Mouse (Mus musculus): Measurements from ENCODE around the gene Psmd3. TPM values are rescaled to one million over a fixed set of nuclear protein-coding genes. Genes with fewer than 3 reads are reported as not detected.
"Not testable (repeated sequence)": the region's sequence is repeated elsewhere in the genome, so short reads cannot be mapped to it uniquely, and the experiment has no call there.

Psmd3 gene
- polyA plus RNA-seq, 1 experiment: 84.4 TPM

DNA sequence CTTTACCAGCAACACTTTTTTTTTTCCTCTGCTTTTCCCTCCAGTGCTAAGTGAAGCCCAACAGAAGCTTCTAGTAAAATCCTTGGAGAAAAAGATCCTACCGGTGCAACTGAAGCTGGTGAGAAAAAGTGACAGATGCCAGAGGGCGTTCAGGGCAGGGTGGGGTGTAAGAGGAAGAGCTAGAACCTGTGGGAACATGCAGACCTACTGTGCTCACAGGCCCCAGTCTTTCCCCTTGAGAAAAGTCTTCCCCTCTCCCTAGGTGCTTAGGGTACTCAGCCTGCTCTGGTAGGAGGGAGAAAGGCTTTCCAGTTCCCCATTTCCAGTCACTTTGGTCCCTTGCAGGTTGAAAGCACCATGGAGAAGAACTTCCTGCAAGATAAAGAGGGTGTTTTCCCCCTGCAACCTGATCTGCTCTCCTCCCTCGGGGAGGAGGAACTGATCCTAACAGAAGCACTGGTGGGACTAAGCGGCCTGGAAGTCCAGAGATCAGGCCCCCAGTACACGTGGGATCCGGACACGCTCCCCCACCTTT is 6.5 kb upstream of the Psmd3 start:
- no peaks in the 10 kb centered on the region for H3K4me1 ChIP-seq (ENCODE audit: control insufficient read depth, insufficient read depth, insufficient read length, low read length)
- H3K4me3 ChIP-seq (ENCODE audit: insufficient read depth, low read depth, low read length): no peak overlapping the region
- no peak overlapping the region for H3K27ac ChIP-seq (replicated peaks; ENCODE audit: low read depth, low read length)

DNA sequence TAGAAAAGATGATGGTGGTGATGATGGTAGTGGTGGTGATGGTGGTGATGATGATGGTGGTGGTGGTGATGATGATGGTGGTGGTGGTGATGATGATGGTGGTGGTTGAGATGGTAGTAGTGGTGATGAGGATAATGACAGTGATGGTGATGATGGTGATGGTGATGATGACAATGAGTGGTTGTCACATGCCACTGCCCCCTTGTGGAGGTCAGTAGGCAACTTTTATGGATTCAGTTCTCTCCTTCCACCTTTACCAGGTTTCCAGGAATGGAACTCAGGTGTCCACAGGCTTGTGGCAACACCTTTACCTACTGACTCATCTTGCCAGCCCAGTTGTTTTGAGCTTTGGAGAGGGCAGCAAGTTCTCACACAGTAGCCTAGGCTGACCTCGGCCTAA is 2.3 kb upstream of the Psmd3 start:
- Histone ChIP-seq H3K4me1 (ENCODE audit: control insufficient read depth, insufficient read depth, insufficient read length, low read length) (peaks cover 6% of the 10 kb centered on the region; the same call in 1 of the 2 replicates), H3K27ac (replicated peaks; ENCODE audit: low read depth, low read length) (no peak overlapping the region), H3K4me3 (ENCODE audit: insufficient read depth, low read depth, low read length) (no peak overlapping the region)

DNA sequence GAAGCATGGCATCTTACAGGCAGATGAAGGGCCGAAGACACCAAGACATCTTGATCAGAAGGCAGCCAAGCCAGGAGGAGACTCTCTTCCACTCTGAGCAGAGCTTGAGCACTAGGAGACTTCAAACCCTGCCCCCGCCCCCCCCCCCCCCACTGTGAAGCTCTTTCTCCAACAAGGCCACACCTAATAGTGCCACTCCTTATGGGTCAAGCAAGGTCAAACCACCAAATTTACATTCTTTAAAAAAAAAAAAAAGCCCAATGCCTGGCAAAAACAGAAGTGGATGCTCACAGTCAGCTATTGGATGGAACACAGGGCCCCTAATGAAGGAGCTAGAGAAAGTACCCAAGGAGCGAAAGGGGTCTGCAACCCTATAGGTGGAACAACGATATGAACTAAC is 1.8 kb upstream of the Psmd3 start:
- H3K4me3 ChIP-seq (ENCODE audit: insufficient read depth, low read depth, low read length); H3K4me1 ChIP-seq (ENCODE audit: control insufficient read depth, insufficient read depth, insufficient read length, low read length): not testable (repeated sequence)

DNA sequence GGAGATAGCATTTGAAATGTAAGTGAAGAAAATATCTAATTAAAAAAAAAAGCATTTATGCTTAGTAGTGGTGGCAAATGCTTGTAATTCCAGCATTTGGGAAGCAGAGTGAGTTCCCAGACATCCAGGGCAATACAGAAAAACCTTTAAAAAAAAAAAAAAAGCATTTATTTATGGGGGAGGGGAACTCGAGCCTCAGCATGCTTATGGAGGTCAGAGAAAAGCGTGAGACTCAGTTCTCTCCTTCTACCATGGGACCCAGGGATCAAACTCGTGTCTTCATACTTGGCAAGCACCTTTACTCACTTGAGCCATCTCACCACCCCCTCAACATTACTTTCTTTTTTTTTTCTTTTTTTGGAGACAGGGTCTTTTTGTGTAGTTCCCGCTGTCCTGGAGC is 1.2 kb upstream of the Psmd3 start:
- Histone ChIP-seq H3K4me1 (ENCODE audit: control insufficient read depth, insufficient read depth, insufficient read length, low read length) (peaks cover 6% of the 10 kb centered on the region; the same call in 1 of the 2 replicates), H3K27ac (replicated peaks; ENCODE audit: low read depth, low read length) (no peak overlapping the region), H3K4me3 (ENCODE audit: insufficient read depth, low read depth, low read length) (no peak overlapping the region)

More for the DNA sequence above, 1.8 kb upstream of the Psmd3 start:
- not testable (repeated sequence) for H3K27ac ChIP-seq (replicated peaks; ENCODE audit: low read depth, low read length)

DNA sequence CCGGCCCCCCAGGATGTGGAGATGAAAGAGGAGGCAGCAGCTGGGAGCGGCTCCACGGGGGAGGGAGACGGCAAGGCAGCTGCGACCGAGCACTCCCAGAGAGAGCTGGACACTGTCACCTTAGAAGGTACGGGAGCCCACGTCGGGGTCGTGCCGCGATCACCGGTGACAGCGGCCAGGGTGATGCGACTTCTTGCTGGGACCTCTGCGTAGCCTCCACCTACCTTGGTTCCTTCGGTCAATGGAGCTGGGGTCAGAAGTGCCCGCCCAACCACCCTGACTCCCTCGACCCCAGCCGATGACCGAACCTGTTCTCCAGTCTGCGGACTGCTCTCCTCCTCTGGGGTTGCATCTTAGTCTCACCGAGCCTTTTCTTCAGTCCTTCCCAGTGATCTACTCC is 457 bp downstream of the Psmd3 start:
- Histone ChIP-seq H3K27ac (replicated peaks; ENCODE audit: low read depth, low read length) (peak overlapping the region; percentile 46), H3K4me1 (ENCODE audit: control insufficient read depth, insufficient read depth, insufficient read length, low read length) (peaks cover 6% of the 10 kb centered on the region; the same call in 1 of the 2 replicates), H3K4me3 (ENCODE audit: insufficient read depth, low read depth, low read length) (peak overlapping the region; percentile 89)

DNA sequence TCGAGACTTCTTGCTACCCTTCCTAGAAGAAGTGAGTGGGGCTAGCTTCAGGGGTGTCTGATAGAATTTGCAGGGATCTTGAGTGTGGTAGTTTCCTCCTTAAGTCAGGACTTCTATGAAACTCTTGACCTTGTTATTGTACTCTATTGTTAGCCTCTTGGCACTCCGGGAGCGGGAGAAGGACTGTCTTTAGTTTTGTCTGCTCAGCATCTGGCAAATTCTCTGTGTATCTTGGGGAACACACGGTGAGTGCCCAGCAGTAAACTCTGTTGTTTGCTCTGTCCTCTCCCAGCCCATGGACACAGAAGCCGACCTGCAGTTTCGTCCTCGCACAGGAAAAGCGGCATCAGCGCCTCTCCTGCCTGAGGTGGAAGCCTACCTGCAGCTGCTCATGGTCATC is 3.3 kb downstream of the Psmd3 start:
- H3K27ac ChIP-seq (replicated peaks; ENCODE audit: low read depth, low read length): no peak overlapping the region
- peaks cover 6% of the 10 kb centered on the region; the same call in 1 of the 2 replicates for H3K4me1 ChIP-seq (ENCODE audit: control insufficient read depth, insufficient read depth, insufficient read length, low read length)
- no peak overlapping the region for H3K4me3 ChIP-seq (ENCODE audit: insufficient read depth, low read depth, low read length)

DNA sequence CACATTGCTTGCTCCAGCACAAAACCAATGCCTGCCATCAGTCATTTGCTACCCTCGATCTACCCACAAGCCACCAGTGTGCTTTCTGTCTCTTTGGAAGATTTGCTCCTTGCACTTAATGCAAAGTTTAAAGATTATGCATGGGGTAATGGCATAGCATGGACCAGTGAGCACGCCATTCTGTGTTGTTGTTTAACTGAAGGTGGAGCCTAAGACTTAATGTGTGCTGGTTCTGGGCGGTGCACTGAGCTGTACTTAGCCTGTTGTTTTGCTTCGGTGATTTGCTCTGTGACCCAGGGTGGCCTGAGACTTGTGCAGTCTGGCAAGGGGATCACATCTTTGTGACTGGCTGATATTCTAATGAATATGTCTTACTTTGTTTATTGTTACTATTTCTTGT is 4.6 kb downstream of the Psmd3 start:
- Histone ChIP-seq H3K27ac (replicated peaks; ENCODE audit: low read depth, low read length) (no peak overlapping the region), H3K4me3 (ENCODE audit: insufficient read depth, low read depth, low read length) (no peak overlapping the region), H3K4me1 (ENCODE audit: control insufficient read depth, insufficient read depth, insufficient read length, low read length) (peaks cover 4% of the 10 kb centered on the region; the same call in 1 of the 2 replicates)

DNA sequence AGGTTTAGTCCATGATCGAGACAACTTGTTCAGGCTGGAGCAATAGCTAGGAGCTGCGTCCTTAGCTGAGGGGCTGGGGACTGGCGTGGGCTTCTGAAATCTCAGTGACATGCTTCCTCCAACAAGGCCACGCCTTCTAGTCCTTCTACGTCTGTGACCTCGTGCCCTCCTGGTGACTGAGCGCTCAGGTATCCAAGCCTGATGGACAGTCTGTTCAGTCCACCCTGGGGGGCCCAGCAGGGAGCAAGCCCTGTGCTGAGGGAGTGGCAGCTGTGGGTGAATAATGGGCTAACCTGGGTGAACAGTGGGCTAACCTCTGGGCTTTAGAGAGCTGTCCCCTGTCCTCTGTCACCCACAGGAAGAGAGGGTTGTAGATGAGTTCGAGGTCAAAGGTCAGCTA is 5.7 kb downstream of the Psmd3 start:
- H3K27ac ChIP-seq (replicated peaks; ENCODE audit: low read depth, low read length): no peak overlapping the region
- H3K4me1 ChIP-seq (ENCODE audit: control insufficient read depth, insufficient read depth, insufficient read length, low read length): peaks cover 4% of the 10 kb centered on the region; the same call in 1 of the 2 replicates
- no peak overlapping the region for H3K4me3 ChIP-seq (ENCODE audit: insufficient read depth, low read depth, low read length)

DNA sequence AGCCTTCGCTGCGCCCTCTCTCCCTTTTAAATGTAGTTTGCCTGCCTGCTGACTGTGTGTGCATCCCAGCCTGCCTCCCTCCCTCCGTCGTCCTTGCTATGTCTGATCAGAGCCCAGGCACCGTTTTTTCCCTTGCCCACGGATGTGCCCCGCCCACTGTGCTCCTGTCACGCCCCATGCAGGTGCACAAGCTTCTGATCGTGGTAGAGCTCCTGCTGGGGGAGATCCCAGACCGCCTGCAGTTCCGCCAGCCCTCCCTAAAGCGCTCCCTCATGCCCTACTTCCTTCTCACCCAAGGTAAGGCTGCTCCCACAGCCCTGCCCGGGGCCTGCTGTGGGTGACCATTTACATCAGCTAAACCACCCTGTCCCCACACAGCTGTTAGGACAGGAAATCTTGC is 10.8 kb downstream of the Psmd3 start:
- Histone ChIP-seq H3K4me3 (ENCODE audit: insufficient read depth, low read depth, low read length) (no peak overlapping the region), H3K4me1 (ENCODE audit: control insufficient read depth, insufficient read depth, insufficient read length, low read length) (no peaks in the 10 kb centered on the region), H3K27ac (replicated peaks; ENCODE audit: low read depth, low read length) (no peak overlapping the region)

DNA sequence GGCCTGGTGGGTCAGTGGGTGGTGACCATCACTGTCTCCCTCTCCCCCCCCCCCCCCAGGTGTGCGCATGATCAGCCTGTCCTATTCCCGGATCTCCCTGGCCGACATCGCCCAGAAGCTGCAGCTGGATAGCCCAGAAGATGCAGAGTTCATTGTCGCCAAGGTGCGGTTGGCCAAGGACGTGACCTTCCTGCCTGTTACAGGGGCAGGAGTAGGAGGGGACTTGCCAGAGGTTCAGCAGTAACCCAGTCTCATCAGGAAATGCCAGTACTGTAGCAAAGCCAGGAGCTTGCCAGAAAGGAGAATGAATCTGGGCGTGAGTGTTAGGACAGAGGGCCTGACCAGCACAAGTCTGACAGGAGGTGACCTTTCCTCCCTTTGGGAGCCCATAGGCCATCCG is 11.4 kb downstream of the Psmd3 start:
- Histone ChIP-seq H3K27ac (replicated peaks; ENCODE audit: low read depth, low read length) (no peak overlapping the region), H3K4me1 (ENCODE audit: control insufficient read depth, insufficient read depth, insufficient read length, low read length) (no peaks in the 10 kb centered on the region), H3K4me3 (ENCODE audit: insufficient read depth, low read depth, low read length) (no peak overlapping the region)

DNA sequence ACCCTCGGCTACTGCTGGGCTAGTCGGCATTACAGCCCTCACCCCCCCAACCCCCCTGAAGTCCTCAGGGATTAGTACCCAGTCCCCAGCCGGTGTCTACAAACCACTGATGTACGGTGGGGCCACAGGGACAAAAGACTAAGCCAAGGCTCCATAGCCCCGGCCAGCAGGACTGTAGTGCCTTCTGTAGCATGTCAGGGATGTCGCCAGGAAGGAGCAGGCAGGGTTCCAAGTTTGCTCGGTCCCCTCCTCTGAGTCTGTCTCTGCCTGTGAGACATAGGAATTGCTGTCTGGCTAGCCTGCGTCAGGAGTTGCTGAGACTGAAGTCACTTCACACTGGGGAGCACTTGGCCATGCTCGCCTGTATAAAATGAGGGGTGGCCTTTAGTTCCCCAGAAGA is 11.9 kb downstream of the Psmd3 start:
- H3K4me3 ChIP-seq (ENCODE audit: insufficient read depth, low read depth, low read length): no peak overlapping the region
- no peak overlapping the region for H3K27ac ChIP-seq (replicated peaks; ENCODE audit: low read depth, low read length)
- no peaks in the 10 kb centered on the region for H3K4me1 ChIP-seq (ENCODE audit: control insufficient read depth, insufficient read depth, insufficient read length, low read length)

DNA sequence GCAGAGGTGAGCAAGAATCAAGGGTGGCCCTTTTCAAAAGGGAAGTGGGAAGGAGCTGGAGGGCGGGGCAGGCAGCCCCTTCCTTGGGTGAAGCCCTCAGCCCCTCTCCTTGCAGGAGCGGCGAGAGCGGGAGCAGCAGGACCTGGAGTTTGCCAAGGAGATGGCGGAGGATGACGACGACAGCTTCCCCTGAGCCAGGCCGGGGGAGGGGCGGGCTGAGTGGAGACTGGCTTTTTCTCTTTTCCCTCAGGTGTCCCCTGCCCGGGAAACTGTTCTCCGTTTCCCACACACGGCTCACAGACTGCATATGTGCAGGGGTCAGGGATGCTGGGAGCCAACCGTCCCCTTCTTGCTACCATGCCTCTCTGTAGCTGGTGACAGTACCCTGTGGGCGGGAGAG is 13.1 kb downstream of the Psmd3 start:
- no peak overlapping the region for H3K27ac ChIP-seq (replicated peaks; ENCODE audit: low read depth, low read length)
- no peak overlapping the region for H3K4me3 ChIP-seq (ENCODE audit: insufficient read depth, low read depth, low read length)
- no peaks in the 10 kb centered on the region for H3K4me1 ChIP-seq (ENCODE audit: control insufficient read depth, insufficient read depth, insufficient read length, low read length)

DNA sequence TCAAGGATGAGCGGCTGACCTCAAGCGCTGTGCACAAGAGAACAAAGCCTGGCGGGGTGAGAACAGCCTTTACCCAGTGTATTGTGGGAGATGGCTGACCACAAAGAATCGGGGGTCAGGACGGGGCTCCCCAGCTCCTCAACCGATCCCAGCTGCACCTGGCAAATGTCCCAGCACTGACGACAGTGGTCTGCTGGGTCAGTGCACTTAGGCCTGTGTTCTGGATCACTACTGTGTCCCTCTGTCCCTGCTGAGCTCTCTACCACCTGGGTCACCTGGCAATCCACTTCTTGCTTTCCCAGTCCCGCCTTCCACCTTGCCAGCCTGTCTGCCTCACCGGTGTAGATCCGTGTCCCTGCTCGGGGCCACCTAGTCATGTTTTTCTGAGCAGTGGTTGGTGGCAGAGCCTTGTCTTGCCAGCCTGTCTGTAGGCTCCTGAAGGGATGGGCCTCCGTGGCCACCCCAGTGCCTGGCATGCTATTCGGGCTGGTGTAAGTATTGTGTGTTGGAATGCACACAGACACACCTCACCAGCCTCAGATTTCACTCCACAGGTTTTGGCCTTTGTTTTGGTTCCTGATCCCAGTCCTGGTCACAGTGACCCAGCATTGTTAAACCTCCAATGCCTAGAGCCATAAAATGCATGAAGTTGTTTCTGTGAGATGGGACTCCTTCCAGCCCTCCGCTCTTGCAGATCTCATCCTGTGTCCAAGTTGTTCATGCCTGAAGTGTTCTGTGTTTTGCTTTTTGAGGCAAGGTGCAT is 14.3 kb downstream of the Psmd3 start:
- Histone ChIP-seq H3K4me3 (ENCODE audit: insufficient read depth, low read depth, low read length) (no peak overlapping the region), H3K4me1 (ENCODE audit: control insufficient read depth, insufficient read depth, insufficient read length, low read length) (no peaks in the 10 kb centered on the region)

DNA sequence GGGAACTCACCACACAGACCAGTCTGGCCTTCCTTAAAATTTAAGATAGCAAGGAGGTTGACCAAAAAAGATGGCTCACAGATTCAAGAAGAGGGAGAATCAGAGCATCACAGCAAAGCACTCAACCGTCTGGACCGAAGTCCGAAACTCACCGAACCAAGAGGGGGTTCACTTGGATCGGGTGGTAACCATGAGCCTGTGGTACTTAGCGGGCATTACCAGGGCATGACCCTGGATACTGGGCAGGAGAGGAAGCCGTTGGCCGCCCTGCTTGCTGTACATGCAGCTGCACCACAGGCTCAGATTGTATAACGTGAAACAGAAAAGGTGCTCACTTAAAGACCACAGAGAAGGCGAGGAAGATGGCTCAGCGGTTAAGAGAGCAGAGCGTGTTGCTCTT is 14.9 kb downstream of the Psmd3 start:
- H3K4me1 ChIP-seq (ENCODE audit: control insufficient read depth, insufficient read depth, insufficient read length, low read length): no peaks in the 10 kb centered on the region
- H3K27ac ChIP-seq (replicated peaks; ENCODE audit: low read depth, low read length): no peak overlapping the region
- H3K4me3 ChIP-seq (ENCODE audit: insufficient read depth, low read depth, low read length): no peak overlapping the region

More for the DNA sequence above, 14.3 kb downstream of the Psmd3 start:
- H3K27ac ChIP-seq (replicated peaks; ENCODE audit: low read depth, low read length): no peak overlapping the region

DNA sequence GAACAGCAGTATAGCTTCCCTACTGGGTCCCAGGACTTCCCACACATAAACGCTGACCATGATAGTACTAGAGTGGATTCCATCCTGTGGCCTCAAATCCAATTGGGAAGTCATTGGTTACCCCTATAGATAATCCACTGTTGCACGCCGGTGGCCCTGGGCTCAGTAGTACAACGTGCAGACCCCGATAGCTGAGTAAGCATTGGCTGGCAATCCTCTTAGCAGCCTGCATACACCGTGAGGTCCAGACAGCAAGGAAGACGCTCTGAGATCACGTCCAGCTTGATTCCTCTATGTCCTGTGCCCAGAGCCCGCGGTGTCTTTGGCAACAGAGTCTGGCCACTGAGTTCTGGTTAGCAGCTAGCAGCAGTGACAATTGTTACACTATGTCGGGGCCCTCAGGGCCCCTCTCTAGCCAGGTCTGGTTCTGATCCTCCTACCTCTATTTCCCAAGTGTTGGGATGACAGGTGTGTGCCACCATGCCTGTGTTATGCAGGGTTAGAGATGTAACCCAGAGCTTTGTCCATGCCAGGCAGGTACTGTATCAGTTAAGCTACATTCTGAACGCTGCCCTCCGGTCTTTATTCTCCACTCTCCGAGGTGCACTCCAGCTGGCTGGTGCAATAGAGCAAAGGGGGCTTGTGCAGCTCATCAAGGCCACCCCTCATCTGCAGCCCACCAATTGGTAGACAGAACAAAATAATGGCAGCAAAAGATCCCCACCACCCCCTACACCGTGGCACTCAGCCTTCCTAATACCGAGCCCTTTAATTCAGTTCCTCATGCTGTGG is 16.7 kb downstream of the Psmd3 start:
- Histone ChIP-seq H3K4me1 (ENCODE audit: control insufficient read depth, insufficient read depth, insufficient read length, low read length) (no peaks in the 10 kb centered on the region), H3K4me3 (ENCODE audit: insufficient read depth, low read depth, low read length) (no peak overlapping the region), H3K27ac (replicated peaks; ENCODE audit: low read depth, low read length) (no peak overlapping the region)
